Mouse (Mus musculus) heart, adult 8-10 months (tissue): ENCODE results near the gene Gm49369. TPM values are rescaled to one million over a fixed set of nuclear protein-coding genes. Genes with fewer than 3 reads are reported as not detected.

Experiments
- DNase-seq: peaks from one replicate; pipeline ENCODE4 v3.0.0; 2022; ENCODE audit warnings: low spot score
- total RNA-seq, 4 experiments: library from RNA; stranded (reverse); gene quantifications; 2 replicates each; pipeline ENCODE4 v1.2.4; 2022

Gene Gm49369
- total RNA-seq, 4 experiments from 2014 or later: 0.63 to 14.1 (median 6.3) TPM

DNA sequence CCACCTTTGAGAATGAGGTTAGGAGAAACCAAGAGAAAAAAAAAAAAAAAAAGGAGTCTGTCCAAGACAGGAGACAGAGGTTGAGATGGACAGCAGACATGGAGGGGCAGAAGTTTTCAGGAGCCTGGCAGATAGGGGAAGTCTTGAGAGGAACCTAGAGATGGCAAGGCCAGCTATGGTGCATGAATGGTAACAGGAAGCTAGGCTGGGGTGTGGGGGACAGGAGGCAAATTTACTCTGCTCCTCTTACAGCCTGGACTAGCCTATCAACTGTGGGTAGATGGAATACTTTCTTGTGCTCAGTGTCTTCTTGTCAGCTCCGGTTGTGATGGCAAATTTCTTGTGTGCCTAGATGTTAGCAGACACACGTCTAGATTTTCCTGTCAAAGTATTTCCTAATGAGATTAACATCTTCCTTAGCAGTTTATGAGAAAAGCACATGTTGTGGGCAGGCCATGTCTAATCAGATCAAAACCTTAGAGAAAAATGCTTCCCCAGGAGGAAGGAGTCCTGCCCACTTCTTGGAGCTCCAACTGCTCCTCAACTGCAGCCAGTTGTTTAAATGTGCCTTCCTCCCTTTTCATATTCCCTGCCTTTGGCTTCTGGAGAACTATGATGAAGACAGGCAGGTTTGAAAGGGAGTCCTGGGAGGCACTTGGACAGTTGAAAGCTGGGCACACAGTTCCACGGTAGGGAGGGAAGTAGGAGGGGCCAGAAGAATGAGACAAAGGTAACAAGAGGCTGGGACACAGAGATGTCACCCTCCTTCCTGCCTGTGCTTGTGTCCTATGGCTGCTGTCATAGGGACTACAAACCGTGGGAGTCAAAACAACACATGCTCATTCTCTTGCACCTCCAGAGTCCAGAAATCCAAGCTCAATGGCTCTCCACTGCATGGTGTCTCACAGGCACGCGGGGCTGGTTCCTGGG lies 12.1 kb upstream of the Gm49369 start:
- DNase-seq: peak; percentile 68

DNA sequence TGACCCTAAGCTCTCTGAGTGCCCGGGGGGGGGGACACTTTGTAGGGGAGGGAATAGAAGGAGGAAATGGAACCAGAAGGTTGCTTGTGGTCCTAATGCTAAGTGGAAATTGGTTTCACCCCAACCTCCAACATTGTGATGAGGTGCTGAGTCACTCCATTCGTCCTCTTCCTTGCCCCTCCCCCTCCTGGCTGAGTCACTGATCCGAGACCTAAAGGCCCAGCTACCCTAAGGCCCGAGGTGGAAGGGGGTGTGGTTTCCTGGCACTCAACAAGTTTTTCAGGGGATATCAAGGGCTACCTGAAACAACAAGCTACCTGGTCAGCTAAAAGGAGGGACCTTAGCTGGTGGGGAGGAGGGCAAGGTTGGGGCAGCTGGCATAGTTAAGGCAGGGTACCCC lies 10.7 kb upstream of the Gm49369 start:
- no peak for DNase-seq

DNA sequence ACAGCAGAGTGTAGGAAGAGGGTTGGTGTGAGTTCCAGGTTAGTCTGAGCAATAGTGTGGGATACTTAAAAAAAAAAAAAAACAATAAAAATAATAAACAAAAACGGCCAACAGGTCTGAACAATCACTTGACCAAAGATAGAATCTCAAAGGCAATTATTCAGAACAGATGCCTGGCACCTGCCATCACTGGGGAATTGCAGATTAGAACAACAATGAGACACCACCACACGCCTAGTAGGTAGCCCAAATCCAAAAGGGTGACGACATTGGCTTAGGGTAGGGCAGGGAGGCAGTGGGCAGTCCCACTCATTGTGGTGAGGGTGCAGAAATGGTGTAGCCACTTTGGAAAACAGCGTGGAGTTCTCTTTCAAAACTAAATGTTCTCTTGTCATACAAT lies 9.1 kb upstream of the Gm49369 start:
- DNase-seq: no peak

DNA sequence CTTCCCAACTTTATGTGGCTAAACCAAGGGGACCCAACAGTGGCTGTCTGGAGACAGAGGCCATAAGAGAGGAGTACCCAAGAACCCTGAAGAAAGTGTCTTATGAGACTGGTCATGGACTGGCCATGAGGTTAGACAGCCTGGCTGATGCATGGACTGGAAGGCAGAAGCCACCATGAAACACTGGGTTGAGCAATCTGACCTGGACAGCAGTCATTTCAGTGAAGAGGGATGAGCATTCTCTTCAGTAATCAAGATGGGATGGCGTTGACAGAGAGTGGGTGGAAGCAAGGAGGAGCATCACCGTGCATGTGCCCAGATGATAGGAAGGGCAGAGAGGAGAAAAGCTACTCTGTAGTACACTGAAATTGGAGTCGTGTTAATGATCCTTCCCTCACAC lies 8.6 kb upstream of the Gm49369 start:
- DNase-seq: no peak

DNA sequence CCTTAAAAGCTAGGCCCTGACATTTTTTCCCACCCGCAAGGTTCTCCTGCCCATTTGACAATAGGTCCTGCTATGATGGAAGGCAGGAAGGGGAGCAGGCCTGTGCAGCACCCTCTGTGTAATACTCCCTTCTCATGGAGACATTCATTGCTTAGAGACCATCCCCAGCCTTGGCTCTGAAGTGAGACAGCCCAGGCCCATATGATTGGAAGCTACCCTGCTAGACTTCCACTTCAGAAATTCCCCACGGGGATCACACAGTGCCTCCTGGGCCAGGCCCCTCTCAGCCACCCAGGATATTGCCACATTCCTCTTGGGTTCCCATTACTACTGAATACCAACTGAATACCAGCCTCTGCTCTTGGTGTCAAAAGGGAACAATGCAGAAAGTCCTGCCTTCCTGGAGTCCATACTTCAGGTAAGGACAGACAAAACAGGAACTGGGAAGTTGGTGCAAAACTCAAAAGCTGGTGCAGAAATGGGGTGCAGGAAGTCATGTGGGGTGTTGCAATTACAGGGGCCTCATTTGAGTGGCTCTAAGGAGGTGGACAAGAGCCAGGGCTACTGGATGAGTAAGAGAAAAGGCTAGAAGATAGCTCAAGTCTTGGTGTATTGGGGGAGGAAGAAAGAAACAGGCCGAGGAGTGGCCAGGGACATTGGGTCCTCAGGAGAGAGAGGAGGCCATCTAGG lies 7.6 kb upstream of the Gm49369 start:
- DNase-seq: no peak

DNA sequence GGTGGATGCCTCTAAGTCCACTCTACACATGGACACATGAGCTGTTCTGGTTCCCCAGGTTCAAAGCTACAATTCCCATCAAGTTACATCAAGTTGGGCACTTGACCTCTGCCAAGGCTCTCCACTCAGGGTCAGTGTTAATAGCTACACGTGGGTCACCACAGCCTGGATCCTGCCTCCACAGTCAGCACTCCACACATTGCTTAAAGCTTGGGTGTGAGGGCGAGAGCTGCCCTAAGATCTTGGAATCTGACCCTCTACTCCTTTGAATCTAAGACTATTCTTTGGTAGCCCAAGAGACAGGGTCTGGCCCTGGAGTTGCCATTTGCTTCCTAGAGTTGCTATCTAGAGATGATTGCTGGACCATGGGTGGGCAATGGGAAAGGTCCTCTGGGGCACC lies 6.3 kb upstream of the Gm49369 start:
- DNase-seq: no peak

DNA sequence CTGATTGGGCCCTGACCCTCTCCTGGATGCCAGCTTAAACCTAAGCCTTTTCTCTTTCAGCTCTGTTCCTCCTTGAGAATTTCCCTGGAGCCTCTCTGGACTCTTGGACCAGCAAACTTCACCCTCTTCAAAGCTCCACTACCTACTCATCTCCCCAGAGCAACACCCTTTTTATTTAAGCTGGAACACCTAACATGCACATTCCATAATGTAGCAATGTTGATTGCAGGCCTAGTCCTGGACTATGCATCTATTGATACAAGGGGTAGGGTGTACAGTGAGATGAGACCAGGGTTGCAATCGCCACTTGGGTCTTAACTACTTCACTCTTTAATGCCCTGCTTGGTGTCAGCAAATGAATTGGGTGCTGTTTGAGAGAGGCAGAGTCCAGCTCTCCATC lies 5.7 kb upstream of the Gm49369 start:
- no peak for DNase-seq

DNA sequence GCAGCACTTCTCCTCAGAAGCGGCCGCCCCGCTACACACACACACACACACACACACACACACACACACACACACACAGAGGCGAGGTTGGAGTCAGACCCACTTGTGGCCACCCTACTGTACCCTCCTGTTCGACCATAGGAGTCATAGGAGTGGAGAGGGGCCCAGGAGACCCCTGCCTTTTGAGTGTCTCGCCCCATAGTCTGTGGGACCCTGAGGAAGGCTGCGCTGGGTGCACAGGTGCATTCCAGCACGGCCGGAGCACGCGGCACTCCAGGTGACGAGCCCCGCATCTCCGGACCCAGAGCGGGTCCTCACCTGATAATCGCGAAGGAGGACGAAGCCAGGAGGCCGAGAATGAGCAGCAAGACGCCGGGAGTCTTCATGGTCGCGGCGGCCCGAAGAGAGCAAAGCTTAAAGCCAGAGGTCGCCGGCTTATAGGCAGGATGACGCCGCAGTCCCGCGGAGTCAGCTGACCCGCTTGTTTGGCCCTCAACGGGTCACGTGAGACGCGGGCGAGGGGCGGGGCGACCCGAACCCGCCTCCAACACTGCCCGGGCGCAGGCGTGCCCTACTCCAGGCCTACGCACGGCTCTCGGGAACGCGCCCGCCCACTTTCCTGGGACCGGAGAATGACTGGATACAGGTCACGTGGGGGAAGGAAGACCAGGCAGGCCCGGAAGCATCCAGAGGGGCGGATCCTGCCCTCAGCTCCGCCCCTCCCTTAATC lies 5.1 kb upstream of the Gm49369 start, which contains the start of gene Ctsd:
Gene Ctsd (minus strand): TSS at position 620 of the 730 bp plus-strand sequence.
- peak; percentile 98 for DNase-seq

DNA sequence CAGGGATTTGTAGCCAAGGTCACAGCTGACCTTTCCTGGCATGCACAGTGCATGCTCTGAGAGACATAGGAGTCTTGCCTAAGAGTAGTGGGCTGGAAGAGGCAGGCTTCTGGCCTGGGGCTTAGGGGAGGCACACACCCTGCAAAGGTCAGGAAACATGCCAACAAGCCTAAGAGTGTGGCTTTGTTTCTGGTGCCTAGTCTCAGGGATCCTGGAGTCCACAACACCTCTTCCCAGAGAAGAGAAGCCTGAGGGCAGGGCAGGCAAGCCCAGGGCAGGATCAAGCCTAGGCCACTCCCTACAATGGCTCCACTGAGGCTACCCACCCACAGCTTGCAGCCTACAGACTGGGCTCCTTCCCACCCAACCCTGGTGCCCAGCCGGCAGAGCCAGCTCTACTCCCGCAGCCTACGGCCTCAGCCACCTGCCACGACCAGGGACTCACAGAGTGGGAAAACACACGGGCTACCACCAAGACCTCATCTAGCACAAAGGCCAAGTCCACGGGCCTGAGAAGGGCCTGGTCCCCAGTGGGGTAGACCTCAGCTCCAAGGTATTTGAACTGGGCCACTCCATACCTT lies 4.2 kb upstream of the Gm49369 start:
- DNase-seq: no peak

DNA sequence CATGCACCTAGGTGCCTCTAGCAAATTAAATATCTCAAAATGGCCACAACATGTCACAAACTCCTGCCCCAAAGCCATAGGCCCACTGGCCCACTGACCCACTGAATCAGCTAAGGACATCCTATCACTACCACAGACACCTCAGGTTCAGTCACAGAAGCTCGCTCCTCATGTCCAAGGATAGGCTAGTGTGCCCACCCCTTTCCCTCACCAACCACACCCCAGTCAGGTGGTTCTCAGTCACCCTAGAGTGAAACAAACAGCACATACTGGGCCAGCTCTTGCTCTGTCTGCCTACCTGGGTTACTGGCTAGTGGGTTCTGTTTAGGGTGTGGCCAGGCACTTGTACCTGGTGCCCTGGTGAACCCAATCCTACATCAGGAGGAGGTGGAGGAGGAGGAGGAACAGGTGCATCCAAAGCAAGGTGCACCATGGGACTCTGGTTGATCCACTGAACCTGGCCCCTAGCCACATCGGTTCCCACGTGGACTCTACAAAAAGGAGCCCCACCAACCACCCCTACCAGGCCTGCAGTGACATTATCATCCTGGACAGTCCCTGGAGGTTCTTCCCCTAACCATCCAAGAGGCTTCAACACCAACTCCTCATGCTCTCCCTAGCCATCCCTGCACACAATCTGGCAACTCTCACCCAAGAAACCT lies 3.4 kb upstream of the Gm49369 start:
- no peak for DNase-seq

DNA sequence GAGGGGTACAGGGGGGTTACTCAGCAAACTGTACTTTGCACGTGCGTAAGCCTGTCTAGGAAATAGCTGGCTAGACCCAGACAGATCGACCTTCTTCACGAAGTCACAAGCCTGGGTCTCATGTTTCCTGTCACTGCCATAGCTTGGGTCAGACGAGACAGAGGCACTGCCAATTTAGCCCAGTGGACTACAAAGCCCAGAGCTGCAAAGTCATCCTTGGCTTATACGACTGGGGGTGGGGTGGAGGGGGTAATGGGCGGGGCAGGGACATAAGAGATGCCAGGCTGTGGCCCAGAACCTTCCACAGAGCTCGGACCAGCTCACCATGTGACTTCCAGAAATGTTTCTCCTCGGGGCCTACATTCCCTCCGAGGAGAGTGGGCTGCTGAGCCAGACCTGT lies 1.8 kb upstream of the Gm49369 start:
- DNase-seq: no peak

DNA sequence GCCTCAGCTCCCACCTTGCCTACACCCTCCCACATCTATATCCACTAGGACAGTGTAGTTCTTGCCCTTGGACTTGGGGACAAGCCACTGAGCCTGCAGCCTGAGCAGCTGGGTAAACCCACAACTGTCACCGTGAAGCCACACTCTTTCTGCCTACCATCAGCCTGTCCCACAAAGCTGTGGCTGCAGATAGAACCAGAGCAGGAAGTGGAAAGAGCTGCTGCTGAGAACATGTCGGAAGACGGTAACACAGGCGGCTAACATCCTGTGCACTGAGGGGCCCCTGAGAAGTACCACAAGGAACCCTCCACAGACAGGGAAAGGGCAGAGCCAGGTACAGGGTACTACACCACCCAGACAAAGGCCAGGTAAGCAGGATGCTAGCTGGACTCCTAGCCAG lies 1.3 kb downstream of the Gm49369 start:
- no peak for DNase-seq

DNA sequence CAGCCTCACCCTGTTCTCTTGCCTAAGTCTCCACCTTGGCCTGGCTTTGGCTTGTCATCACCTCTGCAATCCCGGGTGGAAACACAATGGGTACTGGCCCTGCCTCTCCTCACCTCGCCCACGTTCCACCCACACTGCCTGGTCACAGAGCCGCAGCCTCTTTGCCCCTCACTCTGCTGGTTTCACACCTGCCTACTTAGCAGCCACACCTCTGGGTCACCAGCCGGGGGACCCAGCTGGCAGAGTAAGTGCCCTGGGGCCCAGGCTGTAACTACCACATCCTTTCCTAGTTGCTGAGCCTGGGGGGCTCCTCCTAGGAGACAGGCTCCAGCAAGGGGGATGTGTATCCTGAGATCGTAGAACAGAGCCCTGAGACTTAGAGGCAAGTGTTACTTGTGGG lies 3.3 kb downstream of the Gm49369 start:
- no peak for DNase-seq

DNA sequence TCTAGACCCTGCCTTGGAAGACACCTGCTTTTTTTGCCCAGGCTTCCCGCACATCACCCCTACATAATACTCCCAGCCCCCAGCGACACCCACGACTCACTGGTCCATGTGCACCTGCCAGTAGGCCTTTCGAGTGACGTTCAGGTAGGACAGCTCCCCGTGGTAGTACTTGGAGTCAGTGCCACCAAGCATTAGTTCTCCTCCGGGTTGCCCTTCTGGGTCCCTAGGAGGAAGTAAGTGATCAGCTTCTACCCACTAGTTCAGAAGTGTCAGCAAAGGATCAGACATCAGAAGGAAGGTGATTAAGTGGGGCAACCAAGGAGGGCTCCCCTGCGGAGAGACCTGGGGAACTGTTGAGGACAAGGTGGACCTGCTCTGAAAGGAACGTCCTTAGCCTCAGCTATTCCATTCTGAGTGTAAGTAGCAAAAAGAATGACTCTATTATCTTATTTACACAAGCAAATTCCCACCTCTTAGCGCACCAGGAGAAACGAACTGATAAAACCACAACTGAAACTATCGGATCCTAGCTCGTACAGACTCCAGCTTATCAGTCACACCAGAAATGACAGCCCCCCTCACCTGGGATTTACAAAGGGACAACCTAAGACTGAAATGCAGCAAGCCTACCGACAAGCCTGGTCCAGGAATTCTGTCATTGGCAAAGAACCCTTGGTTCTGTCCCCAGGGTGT lies 5.1 kb downstream of the Gm49369 start:
- DNase-seq: no peak

DNA sequence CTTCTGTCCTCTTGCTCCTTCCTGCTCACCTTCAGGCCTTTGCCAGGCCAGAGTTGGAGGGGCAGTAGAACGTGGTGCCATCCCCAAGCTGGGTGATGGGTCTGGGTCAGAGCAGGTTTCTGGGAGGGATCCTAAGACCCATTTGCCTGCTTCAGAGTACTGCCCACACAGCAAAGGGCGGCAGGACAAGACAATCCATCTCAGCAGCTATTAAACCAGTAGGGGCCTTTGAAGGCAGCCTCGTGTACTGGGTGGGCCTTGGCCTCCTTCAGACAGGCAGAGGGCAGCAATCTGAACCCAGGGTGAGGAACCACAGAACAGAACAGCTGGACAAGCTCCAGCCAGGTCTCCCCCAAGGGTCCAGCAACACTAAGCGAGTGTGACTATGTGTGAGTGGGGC lies 6.4 kb downstream of the Gm49369 start:
- DNase-seq: no peak

DNA sequence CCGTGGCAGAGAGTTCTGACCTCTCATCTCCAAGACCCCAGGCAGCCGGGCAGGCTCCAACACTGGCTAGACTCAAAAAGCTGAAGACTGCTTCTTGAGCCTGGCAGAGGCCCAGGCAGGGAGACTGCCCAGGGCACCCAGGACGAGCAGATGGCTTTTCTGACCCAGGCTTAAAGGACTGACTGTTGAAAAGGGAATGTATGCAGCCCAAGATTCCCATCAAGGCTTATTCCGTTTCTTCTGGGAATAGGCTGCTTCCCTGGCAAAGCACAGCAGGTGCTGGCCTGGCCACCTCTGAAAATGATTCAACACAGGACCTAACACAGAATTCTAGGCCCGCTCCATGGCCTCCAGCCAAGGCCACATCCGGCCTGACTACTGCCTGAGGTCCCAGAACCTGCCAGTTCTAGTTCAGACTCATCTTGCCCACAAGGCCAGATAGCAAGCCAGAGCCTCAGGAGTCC lies 7.2 kb downstream of the Gm49369 start:
- peak; percentile 62 for DNase-seq

DNA sequence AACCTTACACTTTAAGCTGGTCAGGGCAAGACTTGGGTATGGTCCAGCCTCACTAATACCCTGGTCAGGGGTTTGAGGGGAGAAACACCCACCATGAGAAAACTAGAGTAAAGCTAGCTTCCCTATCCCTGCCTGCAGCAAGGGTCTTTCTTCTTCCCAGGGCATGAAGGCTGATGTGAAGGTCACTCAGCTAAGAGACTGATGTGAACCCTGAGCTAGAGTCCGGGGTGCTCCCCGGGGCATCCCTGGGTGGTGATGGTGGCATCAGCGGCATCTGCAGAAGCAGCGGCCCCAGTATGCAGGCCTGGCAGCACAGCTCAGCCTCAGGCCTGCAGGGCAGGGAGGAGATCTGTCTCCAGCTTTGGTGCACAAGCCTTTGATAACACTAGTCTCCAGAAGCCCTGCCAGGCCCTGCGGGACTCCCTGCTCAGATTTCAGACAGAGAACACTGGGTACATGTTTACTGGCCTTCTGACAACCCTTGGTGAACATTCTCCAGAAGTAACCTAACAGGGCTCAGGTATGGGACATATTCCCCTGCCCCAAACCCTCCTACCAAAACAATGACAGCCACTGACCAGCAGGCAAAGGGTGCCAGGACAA lies 8.0 kb downstream of the Gm49369 start:
- peak; percentile 55 for DNase-seq

DNA sequence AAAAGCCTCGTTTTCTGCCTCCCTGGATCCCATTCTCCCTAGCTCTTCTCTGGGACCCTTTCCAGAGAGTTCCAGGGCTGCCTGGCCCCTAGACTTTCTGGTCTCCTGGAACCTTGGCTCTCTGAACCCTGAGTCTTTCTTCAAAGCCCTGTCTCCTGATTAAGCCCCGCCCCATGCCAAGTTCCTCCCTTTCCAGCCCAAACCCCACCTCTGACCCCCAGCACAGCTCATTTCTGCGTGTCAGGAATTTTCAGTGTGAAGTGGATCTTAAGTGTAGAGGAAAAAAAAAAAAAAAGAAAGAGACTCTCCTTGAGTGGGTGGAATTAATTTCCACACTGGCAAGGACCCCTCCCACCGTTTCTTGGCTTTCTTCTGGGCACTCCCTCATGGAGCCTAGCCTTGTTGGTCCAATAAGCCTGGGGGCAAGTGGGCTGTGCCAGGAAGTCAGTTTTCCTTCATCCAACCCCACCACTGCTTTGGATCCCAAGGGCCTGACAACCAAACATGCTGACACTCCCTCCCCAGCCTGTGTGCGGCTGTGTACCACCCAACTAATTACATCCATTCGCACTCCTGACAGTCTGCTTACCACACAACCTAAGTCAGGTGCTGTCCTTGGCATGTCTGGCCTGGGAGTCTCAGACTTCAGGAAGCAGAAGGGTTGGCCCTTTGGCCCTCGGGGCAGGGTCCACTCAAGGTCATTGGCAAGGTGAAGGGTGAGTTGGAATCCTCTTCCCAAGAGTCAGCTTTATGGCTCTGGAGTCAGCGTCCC lies 8.6 kb downstream of the Gm49369 start, which contains the start of gene Ifitm10:
Gene Ifitm10 (minus strand): TSS at position 113 of the 772 bp plus-strand sequence.
- DNase-seq: no peak

DNA sequence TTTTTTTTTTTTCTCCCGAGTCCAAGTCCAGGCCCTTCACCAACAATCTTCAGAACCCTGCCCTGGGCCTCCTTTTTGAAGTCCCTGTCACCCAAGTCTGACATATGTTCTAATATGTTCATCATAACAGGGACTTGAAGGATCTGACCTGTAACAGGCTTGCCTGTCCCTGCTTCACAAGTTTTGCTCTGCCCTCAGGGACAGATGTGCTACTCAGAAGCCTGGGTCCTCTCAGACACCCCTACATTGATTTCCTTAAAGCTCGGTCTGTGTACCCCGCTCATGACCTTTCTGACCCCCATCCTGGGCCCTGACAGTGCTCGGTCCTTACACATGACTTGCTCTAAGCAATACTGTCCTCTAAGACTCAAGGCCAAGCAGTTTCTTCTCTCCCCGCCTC lies 9.4 kb downstream of the Gm49369 start:
- DNase-seq: no peak
